Mouse (Mus musculus): ENCODE measurements around the gene Prpf8. TPM values are rescaled to one million over a fixed set of nuclear protein-coding genes. Genes with fewer than 3 reads are reported as not detected.

Prpf8 gene
- polyA plus RNA-seq, 1 experiment, result 61.0 TPM

Other genes starting within 250 kb of the Prpf8 start
- gene Rpa1, start 138.5 kb upstream of the Prpf8 start, polyA plus RNA-seq (2012; ENCODE audit: insufficient read depth, insufficient read length, missing spikeins), result 20.1 and 24.7 TPM in 2 replicates
- 12.4 and 13.4 TPM in 2 replicates for gene Smyd4, start 138.4 kb upstream of the Prpf8 start, polyA plus RNA-seq (2012; ENCODE audit: insufficient read depth, insufficient read length, missing spikeins)
- 78.8 and 102 TPM in 2 replicates for gene Serpinf1, start 64.1 kb upstream of the Prpf8 start, polyA plus RNA-seq (2012; ENCODE audit: insufficient read depth, insufficient read length, missing spikeins)
- 0.48 TPM in 1 of 2 replicates, not detected in the other for gene Serpinf2, start 47.2 kb upstream of the Prpf8 start, polyA plus RNA-seq (2012; ENCODE audit: insufficient read depth, insufficient read length, missing spikeins)
- 5.5 and 7.2 TPM in 2 replicates for gene Wdr81, start 32.1 kb upstream of the Prpf8 start, polyA plus RNA-seq (2012; ENCODE audit: insufficient read depth, insufficient read length, missing spikeins)
- 13.5 and 20.2 TPM in 2 replicates for gene Tlcd2, start 25.1 kb upstream of the Prpf8 start, polyA plus RNA-seq (2012; ENCODE audit: insufficient read depth, insufficient read length, missing spikeins)
- 42.3 and 47.1 TPM in 2 replicates for gene Rilp, start 23.3 kb downstream of the Prpf8 start, polyA plus RNA-seq (2012; ENCODE audit: insufficient read depth, insufficient read length, missing spikeins)
- gene Scarf1, start 26.7 kb downstream of the Prpf8 start, polyA plus RNA-seq (2012; ENCODE audit: insufficient read depth, insufficient read length, missing spikeins), result 3.4 and 5.3 TPM in 2 replicates
- gene Slc43a2, start 44.9 kb downstream of the Prpf8 start, polyA plus RNA-seq (2012; ENCODE audit: insufficient read depth, insufficient read length, missing spikeins), result 13.4 and 14.5 TPM in 2 replicates
- gene Pitpna, start 101.3 kb downstream of the Prpf8 start, polyA plus RNA-seq (2012; ENCODE audit: insufficient read depth, insufficient read length, missing spikeins), result 75.9 and 86.5 TPM in 2 replicates
- 19.1 and 24.1 TPM in 2 replicates for gene Inpp5k, start 144.2 kb downstream of the Prpf8 start, polyA plus RNA-seq (2012; ENCODE audit: insufficient read depth, insufficient read length, missing spikeins)
- gene Myo1c, start 163.7 kb downstream of the Prpf8 start, polyA plus RNA-seq (2012; ENCODE audit: insufficient read depth, insufficient read length, missing spikeins), result 65.7 and 72.5 TPM in 2 replicates
- 56.9 and 64.4 TPM in 2 replicates for gene Crk, start 192.4 kb downstream of the Prpf8 start, polyA plus RNA-seq (2012; ENCODE audit: insufficient read depth, insufficient read length, missing spikeins)
- gene Ywhae, start 246.1 kb downstream of the Prpf8 start, polyA plus RNA-seq (2012; ENCODE audit: insufficient read depth, insufficient read length, missing spikeins), result 296 and 331 TPM in 2 replicates